Mouse (Mus musculus) liver, embryonic 14.5 days (tissue): ENCODE measurements around the gene Flnb.

Experiments used
- CTCF ChIP-seq: IDR thresholded peaks from 2 replicates; pipeline ENCODE4 v1.5.1; 2016; ENCODE audit warnings: antibody characterized with exemption, low read depth, control low read depth
- EP300 ChIP-seq: IDR thresholded peaks from 2 replicates; pipeline ENCODE4 v1.6.1; 2016; ENCODE audit warnings: antibody characterized with exemption, low read depth

DNA sequence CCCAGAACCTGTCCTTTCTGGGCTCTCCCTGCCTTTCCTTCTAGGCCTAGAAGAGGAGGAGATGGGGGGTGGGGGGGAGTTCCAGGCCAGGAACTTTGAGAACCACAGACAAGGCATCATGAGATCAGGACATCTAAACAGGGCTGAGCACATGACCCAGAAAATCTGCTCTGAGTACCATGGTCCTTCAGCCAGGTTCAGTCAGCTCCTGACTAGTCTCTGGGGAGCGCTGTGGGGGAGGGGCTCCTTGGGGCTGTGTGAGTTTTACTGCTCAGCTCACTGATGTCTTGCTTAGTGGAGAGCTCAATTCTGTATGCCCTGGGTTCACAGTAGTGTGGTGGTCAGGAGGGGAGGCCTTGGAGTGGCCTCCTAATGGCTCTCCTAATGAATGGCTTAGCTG, 43.5 kb downstream of the Flnb start:
- TF ChIP-seq EP300 (no peak), CTCF (no peak)
